Mouse (Mus musculus): ENCODE results near the gene Mrgprh.

Gene Mrgprh

DNA sequence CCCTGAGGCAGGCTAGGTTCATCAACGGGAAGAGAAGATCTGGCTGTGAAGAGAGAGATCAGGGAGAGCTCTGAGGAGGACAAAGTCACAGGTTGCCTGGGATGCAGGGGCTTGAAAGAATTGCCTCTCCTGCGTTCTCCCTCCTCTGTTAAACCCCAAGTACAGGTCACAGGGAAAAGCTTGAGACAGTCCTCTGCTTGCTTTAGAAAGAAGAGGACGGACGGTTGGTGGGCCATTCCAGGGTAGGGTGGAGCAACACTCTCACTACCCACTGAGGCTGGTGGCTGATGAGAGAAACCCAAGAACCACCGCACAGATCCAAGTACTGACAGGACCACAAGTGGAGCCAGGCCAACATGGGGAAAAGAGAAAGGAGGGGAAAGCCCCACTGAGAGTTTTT, at the start of gene Mrgprh:
TSS of gene Mrgprh (plus strand) at position 301 of the 400 bp plus-strand sequence.
- DNase-seq (ENCODE audit: low read depth, low spot score): no peak

GRCm38 (mm10) chr17:12830351-12830750, 45.5 kb upstream of the Mrgprh start:
- DNase-seq (ENCODE audit: low read depth, low spot score): no peak

DNA sequence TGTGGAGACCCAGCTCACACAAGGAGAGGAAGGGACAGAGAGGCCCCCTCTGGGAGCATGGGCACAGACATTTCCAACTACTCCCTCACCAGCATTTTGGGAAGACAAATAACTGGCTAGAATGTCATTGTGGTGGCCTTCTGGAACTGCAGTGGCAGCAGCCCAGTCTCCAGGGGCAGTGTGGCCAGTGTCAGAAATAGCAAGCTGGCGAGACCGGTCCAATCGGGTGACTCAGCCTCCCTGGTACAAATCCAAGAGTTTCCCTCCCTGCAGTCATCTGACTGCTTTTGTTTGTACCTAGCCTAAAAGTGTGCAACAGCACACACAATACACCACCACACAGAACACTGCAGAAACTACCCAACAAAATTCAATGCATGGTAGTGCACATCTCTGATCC, 43.6 kb upstream of the Mrgprh start:
- no peak for DNase-seq (ENCODE audit: low read depth, low spot score)

GRCm38 (mm10) chr17:12832657-12833056, 43.2 kb upstream of the Mrgprh start:
- DNase-seq (ENCODE audit: low read depth, low spot score): no peak

DNA sequence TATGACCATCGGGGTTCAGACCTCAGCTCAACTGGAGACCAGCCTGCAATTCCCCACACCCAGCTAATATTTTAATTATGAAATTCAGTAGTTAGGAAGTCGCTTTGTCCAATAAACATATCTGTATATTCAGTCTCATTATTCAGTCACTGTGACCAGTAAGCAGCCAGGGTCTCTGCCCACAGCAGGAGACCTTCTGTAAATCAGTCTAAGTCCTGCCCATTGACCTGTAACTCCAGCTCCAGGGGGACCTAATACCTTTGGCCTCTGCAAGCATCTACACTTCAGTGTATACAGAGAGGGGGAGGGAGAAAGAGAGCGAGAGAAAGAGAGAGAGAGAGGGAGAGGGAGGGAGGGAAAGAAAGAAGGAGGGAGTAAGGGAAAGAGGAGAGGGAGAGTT, 41.5 kb upstream of the Mrgprh start:
- DNase-seq (ENCODE audit: low read depth, low spot score): no peak

GRCm38 (mm10) chr17:12834826-12835225, 41.0 kb upstream of the Mrgprh start:
- no peak for DNase-seq (ENCODE audit: low read depth, low spot score)

- DNase-seq (ENCODE audit: low read depth, low spot score): no peak
These were observed 40.1 kb upstream of the Mrgprh start for GRCm38 (mm10) chr17:12835738-12836137.

GRCm38 (mm10) chr17:12839475-12840267, 36.2 kb upstream of the Mrgprh start:
- DNase-seq (ENCODE audit: low read depth, low spot score): no peak

DNA sequence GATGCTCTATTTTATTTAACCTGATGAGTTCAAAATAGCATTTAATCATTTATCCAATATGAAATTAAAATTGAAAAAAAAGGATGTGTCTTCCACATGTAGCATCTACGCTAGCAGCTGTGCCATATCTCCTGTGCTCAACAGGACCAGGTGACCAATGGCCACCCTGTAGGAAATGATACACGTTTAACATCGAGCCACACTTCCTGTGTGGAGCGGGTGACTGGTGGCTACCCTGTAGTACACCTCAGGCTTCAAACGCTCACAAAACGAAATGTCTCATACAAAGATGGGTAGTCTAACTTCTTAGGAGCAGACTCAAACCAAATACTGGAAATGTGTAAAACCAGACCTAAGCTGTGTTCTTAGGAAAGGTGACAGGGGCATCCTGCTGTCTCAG, 32.0 kb upstream of the Mrgprh start:
- no peak for DNase-seq (ENCODE audit: low read depth, low spot score)

DNA sequence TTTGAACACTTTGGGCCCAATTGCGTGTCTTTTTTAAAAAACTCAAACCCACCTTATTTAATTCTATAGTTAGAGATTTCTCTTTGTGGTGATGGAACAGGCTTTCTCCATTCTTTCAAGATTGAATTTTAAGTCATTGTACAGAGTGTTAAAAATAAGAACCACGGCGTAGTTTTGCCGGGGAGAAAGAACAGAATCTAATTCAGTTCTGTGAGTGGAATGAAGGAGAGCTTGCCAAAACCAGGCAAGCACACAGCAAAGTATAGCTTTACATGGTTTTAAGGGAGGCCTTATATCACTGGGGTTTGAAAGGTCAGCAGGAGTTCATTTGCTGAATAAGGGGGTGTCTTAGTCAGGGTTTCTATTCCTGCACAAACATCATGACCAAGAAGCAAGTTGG, 31.3 kb upstream of the Mrgprh start:
- DNase-seq (ENCODE audit: low read depth, low spot score): no peak

- DNase-seq (ENCODE audit: low read depth, low spot score): no peak
These were observed 30.0 kb upstream of the Mrgprh start for GRCm38 (mm10) chr17:12845862-12846261.

DNA sequence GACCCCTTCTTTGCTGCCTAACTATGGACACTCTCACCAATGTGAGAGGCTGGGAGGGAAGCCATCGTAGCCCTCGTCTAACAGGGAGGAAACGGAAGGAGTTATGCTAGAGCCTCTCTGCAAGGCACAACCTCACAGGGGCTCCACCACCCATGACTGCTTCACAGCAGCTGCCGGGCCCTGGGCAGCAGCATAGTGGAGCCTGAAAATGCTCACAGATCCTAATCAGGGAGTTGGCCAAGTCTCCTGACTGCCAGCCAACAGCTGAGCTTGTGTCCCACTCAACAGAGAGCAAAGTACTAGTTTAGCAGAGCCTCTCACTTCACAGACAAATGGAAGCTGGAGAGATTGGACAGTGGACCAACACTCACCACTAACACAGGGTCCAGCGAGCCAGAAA, 29.4 kb upstream of the Mrgprh start:
- DNase-seq (ENCODE audit: low read depth, low spot score): no peak

GRCm38 (mm10) chr17:12847736-12848135, 28.1 kb upstream of the Mrgprh start:
- DNase-seq (ENCODE audit: low read depth, low spot score): no peak

DNA sequence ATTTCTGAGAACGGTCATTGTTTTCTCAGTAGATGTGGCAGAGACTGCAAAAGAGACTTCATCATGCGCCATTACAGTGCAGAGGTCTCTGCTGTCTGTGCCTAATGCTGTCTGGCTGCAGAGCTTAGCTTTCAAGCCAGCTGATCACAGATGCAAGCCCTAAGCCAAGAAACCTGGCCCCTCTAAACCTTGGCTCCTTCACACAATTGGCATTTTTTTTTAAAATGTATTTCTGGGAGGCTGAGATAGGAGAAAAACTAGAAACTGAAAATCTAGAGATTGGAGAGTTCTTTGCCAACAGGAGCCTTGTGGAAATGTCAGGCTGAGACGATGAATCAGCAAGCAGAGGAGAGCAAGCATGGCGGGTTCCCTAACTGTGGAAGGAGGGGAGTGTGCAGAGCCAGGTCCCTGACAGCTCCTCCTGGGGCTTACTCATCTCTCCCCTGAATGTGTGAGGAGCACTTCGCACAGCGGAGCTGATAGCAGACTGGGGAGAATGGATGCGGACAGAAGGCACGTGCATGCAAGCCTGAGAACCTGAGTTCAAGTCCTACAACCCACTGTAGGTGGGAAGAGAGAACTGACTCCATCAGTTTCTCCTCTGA, 26.0 kb upstream of the Mrgprh start:
- no peak for DNase-seq (ENCODE audit: low read depth, low spot score)

GRCm38 (mm10) chr17:12851689-12852088, 24.1 kb upstream of the Mrgprh start:
- DNase-seq (ENCODE audit: low read depth, low spot score): no peak

DNA sequence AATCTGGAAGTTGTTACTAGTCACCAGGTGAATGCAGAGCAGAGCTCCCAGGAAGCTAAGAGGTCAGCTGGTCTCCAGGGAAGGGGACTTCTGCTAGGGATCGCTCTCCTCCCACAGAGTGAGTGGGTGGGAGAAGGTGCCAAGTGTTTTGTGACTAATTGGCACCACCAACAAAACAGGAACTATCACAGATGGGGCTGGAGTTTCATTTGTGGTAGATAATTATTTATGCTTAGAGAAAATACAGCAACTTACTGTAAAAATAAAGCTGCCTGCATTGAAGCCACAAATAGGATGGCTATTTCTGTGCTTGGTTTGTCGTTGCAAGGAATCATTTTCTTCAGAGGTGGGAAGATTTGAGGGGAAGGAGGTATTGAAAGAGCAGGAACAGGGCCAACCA, 22.0 kb upstream of the Mrgprh start:
- DNase-seq (ENCODE audit: low read depth, low spot score): no peak

GRCm38 (mm10) chr17:12854386-12854785, 21.4 kb upstream of the Mrgprh start:
- DNase-seq (ENCODE audit: low read depth, low spot score): no peak

DNA sequence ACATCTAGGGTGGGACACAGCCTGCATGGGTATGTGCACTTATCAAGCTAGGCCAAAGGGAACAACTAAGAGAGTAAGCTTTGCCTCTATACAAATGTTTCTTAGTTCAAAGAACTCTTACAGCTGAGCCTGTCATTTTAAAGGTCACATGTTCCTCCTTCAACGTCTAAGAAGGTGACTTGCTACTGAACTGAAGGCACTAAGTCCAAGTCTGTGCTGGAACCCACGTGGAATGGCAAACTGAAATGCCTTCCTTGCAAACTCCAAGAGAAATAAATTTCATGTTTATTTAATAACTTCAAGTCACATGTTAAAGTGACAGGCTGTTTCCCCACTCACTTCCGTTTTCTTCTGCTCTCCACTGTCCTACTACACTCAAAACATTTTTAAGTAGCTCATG, 18.4 kb upstream of the Mrgprh start:
- DNase-seq (ENCODE audit: low read depth, low spot score): no peak

DNA sequence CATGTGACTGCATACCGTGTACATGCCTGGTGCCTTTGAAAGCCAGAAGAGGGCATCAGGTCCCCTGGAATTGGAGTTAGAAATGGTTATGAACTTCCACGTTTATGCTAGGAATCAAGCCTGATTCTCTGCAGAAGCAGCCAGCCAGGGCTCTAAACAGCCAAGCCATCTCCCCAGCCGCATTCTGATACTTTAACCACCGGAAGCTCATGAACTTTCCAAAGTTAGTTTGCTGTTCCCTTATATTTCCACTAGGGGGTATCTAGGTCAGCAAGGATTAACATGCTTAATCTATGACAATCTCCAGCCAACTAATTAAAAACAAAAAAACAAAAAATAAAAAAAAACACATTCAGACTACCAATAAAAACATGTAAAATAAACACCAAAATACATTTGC, 17.8 kb upstream of the Mrgprh start:
- DNase-seq (ENCODE audit: low read depth, low spot score): no peak

- DNase-seq (ENCODE audit: low read depth, low spot score): no peak
These were observed 16.8 kb upstream of the Mrgprh start for GRCm38 (mm10) chr17:12859006-12859520.

DNA sequence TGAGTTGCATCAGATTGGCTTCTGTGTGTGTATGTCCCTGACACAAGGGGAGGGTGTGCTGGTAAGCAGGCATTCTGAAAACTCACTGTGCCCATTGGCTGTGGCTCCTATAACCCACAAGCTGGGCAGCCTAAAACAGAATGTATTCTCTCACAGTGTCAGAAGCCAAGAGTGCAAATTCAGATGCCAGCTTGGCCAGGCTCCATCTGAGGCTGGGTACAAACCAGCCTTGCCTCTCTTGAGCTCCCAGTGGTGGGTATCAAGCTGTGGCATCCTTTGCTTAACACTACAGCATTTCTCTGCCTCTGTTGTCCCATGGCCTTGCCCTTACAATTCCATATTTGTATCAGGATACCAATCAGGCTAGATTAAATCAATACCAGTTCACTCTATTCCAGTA, 11.7 kb upstream of the Mrgprh start:
- DNase-seq (ENCODE audit: low read depth, low spot score): no peak

DNA sequence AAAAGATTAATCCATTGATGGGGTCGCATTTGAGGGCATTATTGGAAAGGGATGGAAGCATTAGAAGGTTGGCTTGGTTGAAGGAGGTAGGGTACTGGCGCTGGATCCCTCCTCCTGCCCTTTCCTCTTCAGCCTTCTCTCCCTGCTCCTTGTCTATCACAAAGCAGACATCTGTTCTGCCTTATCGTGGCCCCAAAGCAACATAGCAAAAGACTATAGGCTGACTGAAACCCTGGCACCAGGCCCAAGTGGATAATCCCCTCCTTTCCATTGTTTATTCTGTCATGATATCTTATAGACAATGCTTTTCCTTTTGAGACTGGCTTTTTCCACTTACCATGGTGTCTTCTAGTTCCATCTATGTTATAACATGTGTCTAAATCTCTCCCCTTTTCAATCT, 10.4 kb upstream of the Mrgprh start:
- no peak for DNase-seq (ENCODE audit: low read depth, low spot score)

GRCm38 (mm10) chr17:12866853-12867252, 9.0 kb upstream of the Mrgprh start:
- no peak for DNase-seq (ENCODE audit: low read depth, low spot score)
